Mouse (Mus musculus) limb, embryonic 11.5 days (tissue): ENCODE data around the gene Sh3bp5l. TPM values are rescaled to one million over a fixed set of nuclear protein-coding genes. Genes with fewer than 3 reads are reported as not detected.

Experiments
- ATAC-seq: fragments of 200-750 bp; cut with Nextera tagmentation; 2 replicates; pipeline ENCODE4 v1.8.0; 2017; ENCODE audit warnings: low read depth; ENCODE audit not compliant: insufficient number of reproducible peaks, low FRiP score, low TSS enrichment
- DNase-seq: peaks from one replicate; pipeline ENCODE4 v3.0.0-alpha.2; 2015; ENCODE audit warnings: low spot score
- H3K27ac ChIP-seq: fragments of 300-500 bp; sonication (generic); replicated peaks from 2 replicates; pipeline ENCODE4 v1.5.1; 2014; ENCODE audit warnings: low read depth, mild to moderate bottlenecking, low read length
- H3K27me3 ChIP-seq: fragments of 300-500 bp; sonication (generic); 2 replicates; pipeline ENCODE4 v1.6.1; 2014; ENCODE audit warnings: mild to moderate bottlenecking, low read length, mixed read lengths; ENCODE audit not compliant: control insufficient read depth, insufficient read depth
- H3K36me3 ChIP-seq: fragments of 300-500 bp; sonication (generic); 2 replicates; pipeline ENCODE4 v1.6.1; 2014; ENCODE audit warnings: mild to moderate bottlenecking, low read length, moderate library complexity, mixed read lengths; ENCODE audit not compliant: control insufficient read depth, insufficient read depth
- H3K4me1 ChIP-seq: fragments of 300-500 bp; sonication (generic); 2 replicates; pipeline ENCODE4 v1.6.1; 2014; ENCODE audit warnings: low read length, mixed read lengths; ENCODE audit not compliant: control insufficient read depth, insufficient read depth
- H3K4me2 ChIP-seq: fragments of 300-500 bp; sonication (generic); 2 replicates; pipeline ENCODE4 v1.6.1; 2014; ENCODE audit warnings: low read depth, mild to moderate bottlenecking, moderate library complexity; ENCODE audit not compliant: severe bottlenecking
- H3K4me3 ChIP-seq: fragments of 300-500 bp; sonication (generic); 2 replicates; pipeline ENCODE4 v1.5.1; 2014; ENCODE audit warnings: low read depth, low read length
- H3K9ac ChIP-seq: fragments of 300-500 bp; sonication (generic); 2 replicates; pipeline ENCODE4 v1.6.1; 2014; ENCODE audit warnings: mild to moderate bottlenecking, low read length
- H3K9me3 ChIP-seq: fragments of 300-500 bp; sonication (generic); 2 replicates; pipeline ENCODE4 v1.6.1; 2016; ENCODE audit warnings: low read length; ENCODE audit not compliant: control insufficient read depth
- WGBS: fragments of 180-500 bp; shearing (Covaris S2); extraction: QIAGEN DNeasy Blood & Tissue Kit; methylation state at CpG from one replicate; pipeline ENCODE4 v1.1.7; 2014; 5-methylcytosine and 5-hydroxymethylcytosine counted together
- polyA plus RNA-seq: library from polyadenylated mRNA; unstranded; fragments of >200 nt; fragmentation: Nextera tagmentation; extraction: Ambion mirVana; gene quantifications from 2 replicates; pipeline ENCODE4 v1.2.1, GENCODE M21; 2014

The Sh3bp5l gene
- polyA plus RNA-seq, 1 experiment from 2014 or later: 27.0 TPM

DNA sequence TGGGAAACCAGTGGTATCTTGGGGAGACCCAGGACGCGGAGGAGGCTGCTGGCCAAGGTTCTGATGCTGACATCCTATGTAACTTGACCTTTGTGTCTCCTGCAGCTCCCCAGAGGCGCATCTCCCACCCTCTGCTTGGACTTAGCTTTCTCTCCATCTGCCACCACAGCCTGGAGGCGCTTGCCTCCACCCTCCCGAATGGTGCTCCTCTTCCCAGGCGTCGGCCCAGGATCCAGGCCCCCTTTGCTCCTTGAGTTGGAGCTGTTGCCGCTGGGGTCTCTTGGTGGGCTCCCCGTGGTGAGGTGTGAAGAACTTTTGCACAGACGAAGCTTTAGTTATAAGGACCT, 598 bp downstream of the Sh3bp5l start:
- Histone ChIP-seq H3K4me1 (peaks cover 14% of the 10 kb centered on the region), H3K36me3 (no peaks in the 10 kb centered on the region), H3K27me3 (no peaks in the 10 kb centered on the region), H3K27ac (no peak overlapping the region), H3K4me2 (peak overlapping the region; percentile 96), H3K9ac (peak overlapping the region; percentile 84), H3K4me3 (peak overlapping the region; percentile 79), H3K9me3 (no peaks in the 10 kb centered on the region)
- ATAC-seq (0 out of 2 replicates have a peak, but pooled peaks have one; percentile 8), DNase-seq (no peak)
- 19% methylated on average over 10 of the region's 10 CpGs for WGBS

GRCm38 (mm10) chr11:58331546-58331945, 1.0 kb downstream of the Sh3bp5l start:
- DNase-seq (no peak), ATAC-seq (no peak)
- WGBS: 87% methylated on average over 6 of the region's 6 CpGs
- H3K4me2 ChIP-seq: peak overlapping the region; percentile 96
- no peaks in the 10 kb centered on the region for H3K36me3 ChIP-seq
- no peak overlapping the region for H3K9ac ChIP-seq
- H3K9me3 ChIP-seq: no peaks in the 10 kb centered on the region
- no peak overlapping the region for H3K27ac ChIP-seq
- H3K27me3 ChIP-seq: no peaks in the 10 kb centered on the region
- peaks cover 14% of the 10 kb centered on the region for H3K4me1 ChIP-seq
- H3K4me3 ChIP-seq: peak overlapping the region; percentile 79

GRCm38 (mm10) chr11:58334746-58335145, 4.2 kb downstream of the Sh3bp5l start:
- H3K9ac ChIP-seq: no peak overlapping the region
- DNase-seq (no peak), ATAC-seq (no peak)
- H3K27me3 ChIP-seq: no peaks in the 10 kb centered on the region
- H3K4me1 ChIP-seq: peaks cover 7% of the 10 kb centered on the region; the same call in 1 of the 2 replicates
- no peak overlapping the region for H3K4me3 ChIP-seq
- WGBS: 88% methylated on average over 3 of the region's 3 CpGs
- H3K36me3 ChIP-seq: peaks cover 5% of the 10 kb centered on the region; the same call in 1 of the 2 replicates
- H3K9me3 ChIP-seq: no peaks in the 10 kb centered on the region
- no peak overlapping the region for H3K27ac ChIP-seq
- no peak overlapping the region for H3K4me2 ChIP-seq

GRCm38 (mm10) chr11:58346745-58347144, 16.2 kb downstream of the Sh3bp5l start:
- DNase-seq: no peak
- Histone ChIP-seq H3K9ac (no peak overlapping the region), H3K4me3 (no peak overlapping the region), H3K4me1 (no peaks in the 10 kb centered on the region), H3K27ac (no peak overlapping the region), H3K4me2 (no peak overlapping the region), H3K36me3 (peaks cover 15% of the 10 kb centered on the region), H3K9me3 (no peaks in the 10 kb centered on the region), H3K27me3 (no peaks in the 10 kb centered on the region)
- no peak for ATAC-seq
- 86% methylated on average over 4 of the region's 4 CpGs for WGBS

- Histone ChIP-seq H3K9ac (no peak overlapping the region), H3K9me3 (no peaks in the 10 kb centered on the region), H3K4me3 (no peak overlapping the region), H3K27me3 (no peaks in the 10 kb centered on the region), H3K36me3 (peaks cover 12% of the 10 kb centered on the region), H3K4me2 (no peak overlapping the region), H3K27ac (no peak overlapping the region), H3K4me1 (no peaks in the 10 kb centered on the region)
- WGBS: 69% methylated on average over 4 of the region's 4 CpGs
- ATAC-seq (no peak), DNase-seq (no peak)
Observed at GRCm38 (mm10) chr11:58350628-58351027, 20.1 kb downstream of the Sh3bp5l start.

DNA sequence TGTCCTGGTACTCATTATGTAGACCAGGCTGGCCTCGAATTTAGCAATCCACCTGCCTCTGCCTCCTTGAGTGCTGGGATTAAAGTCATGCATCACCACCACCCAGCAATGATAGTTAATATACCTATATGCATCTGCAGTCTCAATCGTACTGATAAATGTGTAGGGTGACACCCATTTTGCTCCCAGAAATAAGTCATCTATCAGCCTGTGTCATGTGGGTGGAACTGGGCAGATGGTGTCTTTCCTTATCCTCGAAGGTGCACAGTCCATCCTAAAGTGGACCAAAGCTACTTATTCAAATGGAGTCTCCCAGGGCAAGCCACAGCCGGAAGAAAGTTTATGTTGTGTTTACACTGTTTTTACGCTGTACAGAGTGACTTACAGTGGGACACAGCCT, 20.7 kb downstream of the Sh3bp5l start:
- Histone ChIP-seq H3K4me3 (no peak overlapping the region), H3K27me3 (no peaks in the 10 kb centered on the region), H3K36me3 (peaks cover 9% of the 10 kb centered on the region), H3K4me2 (no peak overlapping the region), H3K9me3 (no peaks in the 10 kb centered on the region), H3K4me1 (no peaks in the 10 kb centered on the region), H3K27ac (no peak overlapping the region), H3K9ac (no peak overlapping the region)
- 89% methylated on average over 5 of the region's 5 CpGs for WGBS
- DNase-seq: no peak
- no peak for ATAC-seq

- H3K4me1 ChIP-seq: no peaks in the 10 kb centered on the region
- no peak overlapping the region for H3K4me3 ChIP-seq
- peaks cover 2% of the 10 kb centered on the region; the same call in 1 of the 2 replicates for H3K36me3 ChIP-seq
- no peaks in the 10 kb centered on the region for H3K9me3 ChIP-seq
- peak; percentile 38 for DNase-seq
- no peak for ATAC-seq
- H3K27me3 ChIP-seq: no peaks in the 10 kb centered on the region
- H3K4me2 ChIP-seq: no peak overlapping the region
- WGBS: 63% methylated on average over 7 of the region's 7 CpGs
- no peak overlapping the region for H3K9ac ChIP-seq
- no peak overlapping the region for H3K27ac ChIP-seq
Observed at GRCm38 (mm10) chr11:58352681-58353548, 22.4 kb downstream of the Sh3bp5l start.

DNA sequence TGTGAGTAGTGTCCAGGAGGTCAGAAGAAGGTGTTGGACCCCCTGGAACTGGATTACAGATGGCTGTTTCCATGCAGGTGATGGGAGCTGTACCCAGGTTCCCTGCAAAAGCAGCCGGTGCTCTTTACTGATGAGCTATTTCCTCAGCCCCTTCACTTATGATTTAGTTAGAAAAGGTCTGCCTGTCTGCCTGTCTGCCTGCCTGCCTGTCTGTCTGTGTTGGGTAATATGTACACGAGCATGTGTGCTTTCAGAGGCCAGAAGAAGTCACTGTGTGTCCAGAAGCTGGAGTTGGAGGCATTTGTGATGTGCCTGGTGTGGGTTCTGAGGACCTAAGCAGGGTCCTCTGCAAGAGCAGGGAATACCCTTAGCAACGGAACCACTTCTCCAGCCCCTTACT, 23.2 kb downstream of the Sh3bp5l start:
- no peak overlapping the region for H3K9ac ChIP-seq
- H3K36me3 ChIP-seq: no peaks in the 10 kb centered on the region
- H3K4me1 ChIP-seq: no peaks in the 10 kb centered on the region
- no peak overlapping the region for H3K4me2 ChIP-seq
- WGBS: 75% methylated on average over 3 of the region's 3 CpGs
- H3K27ac ChIP-seq: no peak overlapping the region
- no peaks in the 10 kb centered on the region for H3K27me3 ChIP-seq
- ATAC-seq: no peak
- no peak overlapping the region for H3K4me3 ChIP-seq
- H3K9me3 ChIP-seq: no peaks in the 10 kb centered on the region
- DNase-seq: no peak
